Mouse (Mus musculus): Measurements from ENCODE around the gene Gpc5.

Gene Gpc5

DNA sequence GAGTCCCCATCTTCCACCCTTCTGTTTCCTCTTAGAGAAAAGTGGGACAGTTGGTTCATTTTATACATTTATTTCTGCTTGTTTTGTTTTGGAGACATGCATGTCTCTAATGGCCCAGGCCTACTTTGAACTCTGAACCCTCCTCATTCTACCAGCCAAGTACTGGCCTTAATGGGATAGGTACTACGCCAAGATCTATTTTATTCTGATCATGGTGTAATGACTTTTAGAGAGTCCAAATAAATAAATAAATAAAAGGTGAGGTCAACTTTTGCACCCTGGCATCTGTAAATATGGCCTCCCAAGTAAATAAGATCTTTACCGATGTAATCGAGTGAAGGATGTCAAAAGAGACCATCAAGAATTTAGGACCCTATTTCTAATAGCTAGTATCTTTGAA lies 1116.6 kb downstream of the Gpc5 start:
- ATAC-seq (ENCODE audit: insufficient number of reproducible peaks, low FRiP score, low TSS enrichment) = no peak

DNA sequence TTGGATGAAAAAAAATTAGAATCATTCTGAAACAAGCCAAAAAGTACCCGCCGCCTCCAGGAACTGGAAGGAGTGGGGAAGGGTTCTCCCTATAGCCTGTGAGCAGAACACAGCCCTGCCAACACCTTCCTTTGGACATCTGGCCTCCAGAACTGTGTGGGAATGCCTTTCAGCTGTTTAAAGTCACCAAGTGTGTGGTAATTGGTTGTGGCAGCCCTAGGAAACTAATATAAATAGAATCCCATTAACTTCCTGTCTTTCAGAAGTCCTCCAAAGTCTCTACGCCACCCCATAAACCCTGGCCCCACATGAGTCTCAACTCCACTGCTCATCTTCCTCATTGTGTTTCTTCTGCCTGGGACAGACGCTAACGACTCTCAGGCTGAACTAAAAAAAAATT lies 1117.0 kb downstream of the Gpc5 start:
- ATAC-seq (ENCODE audit: insufficient number of reproducible peaks, low FRiP score, low TSS enrichment) = no peak

- no peak for ATAC-seq (ENCODE audit: insufficient number of reproducible peaks, low FRiP score, low TSS enrichment)
Measured at GRCm38 (mm10) chr14:116210304-116210703, 1118.3 kb downstream of the Gpc5 start.

GRCm38 (mm10) chr14:116212029-116212428 lies 1120.0 kb downstream of the Gpc5 start:
- no peak for ATAC-seq (ENCODE audit: insufficient number of reproducible peaks, low FRiP score, low TSS enrichment)

- ATAC-seq (ENCODE audit: insufficient number of reproducible peaks, low FRiP score, low TSS enrichment) = no peak
Measured at GRCm38 (mm10) chr14:116258126-116258525, 1166.1 kb downstream of the Gpc5 start.

DNA sequence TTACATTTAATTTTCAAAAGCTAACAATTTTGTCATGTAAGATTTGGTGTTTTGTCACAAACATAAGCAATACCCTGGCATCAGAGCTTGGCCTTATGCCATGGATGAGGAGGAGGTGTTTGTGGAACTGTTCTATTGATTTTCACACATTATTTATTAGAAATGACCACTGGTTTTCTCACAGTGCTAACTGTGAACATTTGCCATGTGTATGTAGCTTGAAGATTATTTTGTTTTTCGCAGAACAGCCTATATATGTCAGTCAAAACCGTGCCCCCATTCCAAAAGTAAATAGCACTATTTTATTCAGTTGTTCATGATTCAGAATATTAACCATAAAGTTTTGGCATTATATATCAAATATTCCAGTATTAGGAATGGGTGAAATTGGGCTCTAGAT lies 1216.5 kb downstream of the Gpc5 start:
- ATAC-seq (ENCODE audit: insufficient number of reproducible peaks, low FRiP score, low TSS enrichment) = no peak

DNA sequence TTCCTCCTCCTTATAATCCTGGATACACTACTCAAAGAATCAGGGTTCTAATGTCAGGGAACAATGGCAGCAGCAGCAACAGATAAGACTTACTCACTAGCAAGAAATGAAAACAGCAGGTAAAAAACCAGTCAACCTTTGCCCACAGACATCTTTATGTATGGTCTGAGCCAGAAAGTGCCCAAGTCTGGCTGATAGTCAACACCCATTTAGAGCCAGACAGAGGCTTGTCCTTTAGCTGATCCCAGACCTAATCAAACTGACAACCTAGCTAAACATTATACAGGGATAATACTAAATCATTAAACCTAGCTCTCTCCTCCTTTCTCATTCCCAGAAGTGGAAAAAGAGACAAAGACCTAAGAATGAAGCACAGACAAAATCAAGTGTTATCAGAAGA lies 1225.5 kb downstream of the Gpc5 start:
- ATAC-seq (ENCODE audit: insufficient number of reproducible peaks, low FRiP score, low TSS enrichment) = no peak

- ATAC-seq (ENCODE audit: insufficient number of reproducible peaks, low FRiP score, low TSS enrichment) = no peak
Measured at GRCm38 (mm10) chr14:116336182-116336581, 1244.2 kb downstream of the Gpc5 start.

DNA sequence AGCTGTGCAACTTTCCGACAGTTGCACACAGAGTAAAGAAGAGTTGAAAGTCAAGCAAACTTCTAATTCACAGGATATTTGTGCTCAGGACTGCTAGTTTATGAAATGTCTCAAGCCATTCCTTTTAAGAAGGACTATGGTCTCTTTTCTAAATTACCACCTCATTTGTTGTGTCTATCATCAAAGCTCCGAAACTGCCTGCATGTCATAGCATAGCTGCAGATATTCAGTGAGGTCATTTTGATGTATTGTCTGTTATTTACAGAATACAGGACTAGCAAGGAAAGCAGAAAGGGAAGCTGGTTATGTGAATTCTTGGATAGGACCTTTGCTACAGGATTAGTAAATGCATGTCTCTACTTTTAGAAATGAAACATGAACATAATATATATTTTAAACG lies 1246.4 kb downstream of the Gpc5 start:
- ATAC-seq (ENCODE audit: insufficient number of reproducible peaks, low FRiP score, low TSS enrichment) = no peak

GRCm38 (mm10) chr14:116348560-116348959 lies 1256.5 kb downstream of the Gpc5 start:
- ATAC-seq (ENCODE audit: insufficient number of reproducible peaks, low FRiP score, low TSS enrichment) = no peak

- no peak for ATAC-seq (ENCODE audit: insufficient number of reproducible peaks, low FRiP score, low TSS enrichment)
Measured at GRCm38 (mm10) chr14:116384602-116385001, 1292.6 kb downstream of the Gpc5 start.

- ATAC-seq (ENCODE audit: insufficient number of reproducible peaks, low FRiP score, low TSS enrichment) = no peak
Measured at GRCm38 (mm10) chr14:116415511-116415910, 1323.5 kb downstream of the Gpc5 start.

DNA sequence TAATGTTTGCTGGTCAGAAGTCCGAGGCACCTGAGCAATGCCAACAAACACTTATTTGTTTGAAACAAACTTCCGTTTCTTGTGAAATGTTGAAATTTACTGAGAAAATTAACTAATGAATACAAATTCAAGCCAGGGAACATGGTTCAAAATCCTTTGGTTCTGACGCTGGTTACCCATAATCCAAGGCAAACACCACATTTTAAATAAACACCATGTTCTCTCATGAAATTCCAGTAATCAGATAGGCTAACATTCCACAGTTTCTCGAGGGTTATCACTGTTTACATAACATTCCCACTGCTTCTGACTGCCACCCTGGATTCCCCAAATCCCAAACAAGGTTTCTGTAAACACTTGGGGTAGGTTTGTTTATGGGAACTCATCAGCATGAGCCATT lies 1356.2 kb downstream of the Gpc5 start:
- ATAC-seq (ENCODE audit: insufficient number of reproducible peaks, low FRiP score, low TSS enrichment) = no peak

DNA sequence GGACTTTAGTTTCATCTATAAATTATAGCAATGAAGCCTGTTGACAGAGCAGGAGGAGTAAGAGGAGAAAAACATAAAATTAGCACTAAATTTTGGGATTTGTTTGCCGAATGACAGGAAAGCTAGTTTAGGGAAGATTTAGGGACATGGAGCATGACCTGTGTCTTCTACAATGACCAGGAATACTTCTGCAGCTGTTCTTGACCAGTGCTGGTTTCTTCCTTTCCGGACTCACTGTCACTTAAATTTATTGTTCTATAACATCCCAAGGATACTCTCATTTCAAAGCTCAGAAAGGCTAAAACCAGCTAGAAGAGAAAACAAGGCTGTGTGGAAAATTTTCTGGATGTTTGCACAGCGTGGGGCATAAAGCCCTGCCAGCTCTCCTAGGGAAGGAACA lies 1361.3 kb downstream of the Gpc5 start:
- no peak for ATAC-seq (ENCODE audit: insufficient number of reproducible peaks, low FRiP score, low TSS enrichment)

DNA sequence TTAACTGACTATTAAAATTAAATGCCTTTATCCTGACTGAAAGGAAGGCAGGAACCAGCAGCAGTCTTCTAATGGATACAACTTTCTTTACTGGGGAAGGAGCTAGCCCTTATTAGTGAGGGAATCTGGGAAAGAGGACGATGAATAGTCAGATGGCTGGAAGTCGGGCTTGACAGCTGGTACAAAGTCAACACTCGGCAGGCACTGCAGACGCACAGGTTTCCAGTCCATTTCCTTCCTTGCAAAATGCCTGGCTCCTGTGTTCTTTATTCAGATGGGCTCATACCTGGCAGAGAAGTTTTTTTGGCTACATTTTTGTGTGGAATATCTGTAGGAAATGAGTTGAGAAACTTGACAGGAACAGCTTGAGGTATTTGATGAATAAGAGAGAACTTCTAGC lies 1364.2 kb downstream of the Gpc5 start:
- no peak for ATAC-seq (ENCODE audit: insufficient number of reproducible peaks, low FRiP score, low TSS enrichment)

DNA sequence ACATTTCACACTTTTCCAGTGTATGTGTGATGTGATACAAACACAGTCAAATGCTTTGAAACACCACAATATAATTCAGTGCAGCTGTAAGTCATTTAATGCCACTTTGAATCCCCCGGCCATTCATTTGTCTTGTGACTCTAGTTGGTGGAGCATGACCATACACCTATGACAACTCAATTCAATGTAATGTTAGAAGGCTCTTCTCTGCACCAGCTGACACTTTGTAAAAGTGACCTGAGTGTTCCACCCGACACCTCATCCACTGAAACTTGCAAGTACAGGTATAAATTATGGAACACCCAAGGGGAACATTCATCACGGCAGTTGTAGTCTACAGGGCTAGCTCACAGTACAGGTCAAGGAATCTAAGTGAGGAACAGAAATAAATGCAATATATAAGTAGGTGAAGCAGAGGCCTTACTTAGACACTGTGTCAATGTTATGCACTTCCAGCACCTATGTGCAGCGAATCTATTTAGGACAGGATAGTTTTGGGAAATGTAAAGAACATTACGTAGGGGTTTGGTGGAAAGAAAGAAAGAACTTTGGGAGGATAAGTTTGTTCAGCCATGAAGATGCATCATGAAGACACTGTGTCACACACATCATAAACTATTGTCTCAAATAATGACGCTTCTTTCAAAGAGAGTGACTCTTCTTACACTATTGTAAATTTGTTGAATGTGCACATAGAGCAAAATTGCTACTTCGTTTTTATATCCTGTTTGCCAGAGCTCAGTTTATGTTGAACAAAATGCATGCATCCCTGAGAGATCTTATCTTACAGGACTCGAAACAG lies 1381.6 kb downstream of the Gpc5 start:
- ATAC-seq (ENCODE audit: insufficient number of reproducible peaks, low FRiP score, low TSS enrichment) = no peak

- ATAC-seq (ENCODE audit: insufficient number of reproducible peaks, low FRiP score, low TSS enrichment) = no peak
Measured at GRCm38 (mm10) chr14:116494285-116494850, 1402.4 kb downstream of the Gpc5 start.

GRCm38 (mm10) chr14:116538216-116538615 lies 1446.2 kb downstream of the Gpc5 start:
- ATAC-seq (ENCODE audit: insufficient number of reproducible peaks, low FRiP score, low TSS enrichment) = no peak

- no peak for ATAC-seq (ENCODE audit: insufficient number of reproducible peaks, low FRiP score, low TSS enrichment)
Measured at GRCm38 (mm10) chr14:116543746-116544145, 1451.7 kb downstream of the Gpc5 start.

DNA sequence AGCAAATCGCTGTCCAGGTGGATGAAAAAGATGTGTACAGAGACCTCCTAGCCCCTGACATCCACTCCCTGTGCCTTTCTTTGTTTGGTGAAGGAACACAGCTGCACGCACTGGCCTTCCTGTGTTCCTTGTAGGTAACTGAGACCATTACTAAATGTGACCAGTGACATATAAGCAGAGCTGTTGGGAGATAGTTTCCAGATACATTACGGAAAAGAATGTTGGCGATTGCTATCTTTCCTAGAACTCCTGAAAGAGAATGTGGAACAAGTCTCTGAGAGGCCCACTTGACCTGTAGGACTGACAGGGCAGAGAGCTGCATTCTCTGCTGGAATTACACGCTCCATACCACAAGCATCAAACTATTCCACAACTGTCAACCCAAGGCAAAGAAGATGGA lies 1459.4 kb downstream of the Gpc5 start:
- ATAC-seq (ENCODE audit: insufficient number of reproducible peaks, low FRiP score, low TSS enrichment) = no peak

DNA sequence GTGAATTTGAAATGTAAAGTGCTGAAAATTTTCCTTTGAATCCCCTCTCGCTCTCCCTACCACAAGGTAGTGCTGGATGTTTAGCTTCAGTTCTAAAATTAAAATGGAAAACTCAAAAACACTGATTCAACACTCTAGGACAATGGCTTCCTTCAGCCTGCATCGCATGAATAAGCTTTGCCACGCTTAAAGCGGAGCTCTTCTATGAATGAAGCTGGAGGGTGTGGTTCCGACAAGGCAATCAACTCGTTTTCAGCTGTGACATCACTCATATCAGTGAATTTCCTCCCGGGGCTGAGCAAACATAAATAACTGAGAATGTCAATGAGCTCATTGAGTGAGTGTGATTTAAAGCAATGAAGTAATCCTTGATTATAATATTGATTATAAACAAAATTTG lies 1461.3 kb downstream of the Gpc5 start:
- ATAC-seq (ENCODE audit: insufficient number of reproducible peaks, low FRiP score, low TSS enrichment) = no peak

- peak; percentile 31; the same call in 1 of the 2 replicates for ATAC-seq (ENCODE audit: insufficient number of reproducible peaks, low FRiP score, low TSS enrichment)
Measured at GRCm38 (mm10) chr14:116558141-116558800, 1466.3 kb downstream of the Gpc5 start.
